Mouse (Mus musculus) cerebellum, adult 2 months (tissue): ENCODE measurements around the gene Gpr61. TPM values are rescaled to one million over a fixed set of nuclear protein-coding genes. Genes with fewer than 3 reads are reported as not detected.

ENCODE experiments used
- DNase-seq, 2 experiments: peaks; one replicate each; pipeline ENCODE4 v3.0.0; 2021
- H3K27ac ChIP-seq: fragments of 200-500 bp; 2 replicates; pipeline ENCODE4 v1.5.1; 2012; ENCODE audit warnings: low read length, control low read depth, inconsistent platforms; ENCODE audit not compliant: insufficient read depth
- H3K27me3 ChIP-seq: fragments of 200-500 bp; 2 replicates; pipeline ENCODE4 v1.6.1; 2012; ENCODE audit warnings: inconsistent platforms, mild to moderate bottlenecking, low read length, moderate library complexity; ENCODE audit not compliant: control insufficient read depth, insufficient read depth
- H3K4me1 ChIP-seq: fragments of 200-500 bp; 2 replicates; pipeline ENCODE4 v1.6.1; 2011; ENCODE audit warnings: low read length; ENCODE audit not compliant: control insufficient read depth, insufficient read depth
- H3K4me3 ChIP-seq: fragments of 200-500 bp; replicated peaks from 2 replicates; pipeline ENCODE3; 2011; ENCODE audit warnings: mild to moderate bottlenecking, low read depth, low read length, control low read depth; ENCODE audit not compliant: insufficient read depth
- CTCF ChIP-seq: fragments of 200-500 bp; IDR thresholded peaks from 2 replicates; pipeline ENCODE4 v1.5.1; 2011; ENCODE audit warnings: low read depth, mild to moderate bottlenecking, control low read depth, low read length, moderate library complexity, borderline replicate concordance; ENCODE audit not compliant: insufficient read depth
- POLR2A ChIP-seq: fragments of 200-500 bp; IDR thresholded peaks from 2 replicates; pipeline ENCODE4 v1.6.1; 2011; ENCODE audit warnings: low read length, control low read depth, borderline replicate concordance; ENCODE audit not compliant: insufficient read depth
- WGBS: fragments of 180-500 bp; shearing (Covaris S2); methylation state at CpG from one replicate; pipeline ENCODE4 v1.1.7; 2018; 5-methylcytosine and 5-hydroxymethylcytosine counted together
- polyA plus RNA-seq: library from polyadenylated mRNA; depleted of rRNA; stranded (reverse); fragments of >200 nt; gene quantifications from 2 replicates; pipeline ENCODE4 v1.2.3, GENCODE M21; 2012; rRNA removed

Gene Gpr61
- polyA plus RNA-seq, result 6.2 and 6.5 TPM in 2 replicates

- peak; percentile 54 to 56 for DNase-seq
- peak within 1 kb of the TSS; percentile 76 for H3K4me3 ChIP-seq
- peak; percentile 37; the same call in 1 of the 2 replicates for TF ChIP-seq POLR2A
- no peak for TF ChIP-seq CTCF
- H3K4me1 ChIP-seq, result peaks cover 6% of the 10 kb centered on the region; the same call in 1 of the 2 replicates
- H3K27ac ChIP-seq, result peak within 1 kb of the TSS; percentile 66
- 38% methylated on average over 4 of the region's 4 CpGs for WGBS
- H3K27me3 ChIP-seq, result no peaks in the 10 kb centered on the region
These were observed at the start of gene Gpr61 for GRCm38 (mm10) chr3:108154656-108155055. Gpr61 (minus strand) TSS chr3:108154882.

DNA sequence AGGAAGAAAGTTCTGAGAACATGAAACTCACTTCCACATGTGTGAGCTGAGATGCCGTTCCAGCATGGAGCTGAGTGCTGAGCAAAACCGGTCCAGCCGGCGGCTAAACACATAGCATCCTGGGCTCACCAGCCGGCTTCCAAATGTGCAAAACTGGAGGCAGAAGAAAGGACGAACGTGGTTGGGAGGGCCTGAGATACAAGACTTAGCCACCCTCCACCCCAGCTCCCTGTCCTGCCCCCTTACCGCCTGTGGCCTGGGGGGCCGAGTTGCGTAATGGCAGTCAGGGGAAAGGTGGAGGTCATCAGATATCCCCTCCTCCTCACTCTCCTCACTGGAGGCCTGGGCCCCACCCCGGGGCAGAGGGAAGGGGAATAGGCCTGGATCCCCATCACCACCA, 49.8 kb upstream of the Gpr61 start:
- DNase-seq, result no peak
- 89% methylated on average over 11 of the region's 11 CpGs for WGBS
- no peaks in the 10 kb centered on the region for H3K27me3 ChIP-seq
- TF ChIP-seq CTCF, result no peak
- peaks cover 26% of the 10 kb centered on the region for H3K4me1 ChIP-seq
- no peak overlapping the region for H3K27ac ChIP-seq
- H3K4me3 ChIP-seq, result no peak overlapping the region

DNA sequence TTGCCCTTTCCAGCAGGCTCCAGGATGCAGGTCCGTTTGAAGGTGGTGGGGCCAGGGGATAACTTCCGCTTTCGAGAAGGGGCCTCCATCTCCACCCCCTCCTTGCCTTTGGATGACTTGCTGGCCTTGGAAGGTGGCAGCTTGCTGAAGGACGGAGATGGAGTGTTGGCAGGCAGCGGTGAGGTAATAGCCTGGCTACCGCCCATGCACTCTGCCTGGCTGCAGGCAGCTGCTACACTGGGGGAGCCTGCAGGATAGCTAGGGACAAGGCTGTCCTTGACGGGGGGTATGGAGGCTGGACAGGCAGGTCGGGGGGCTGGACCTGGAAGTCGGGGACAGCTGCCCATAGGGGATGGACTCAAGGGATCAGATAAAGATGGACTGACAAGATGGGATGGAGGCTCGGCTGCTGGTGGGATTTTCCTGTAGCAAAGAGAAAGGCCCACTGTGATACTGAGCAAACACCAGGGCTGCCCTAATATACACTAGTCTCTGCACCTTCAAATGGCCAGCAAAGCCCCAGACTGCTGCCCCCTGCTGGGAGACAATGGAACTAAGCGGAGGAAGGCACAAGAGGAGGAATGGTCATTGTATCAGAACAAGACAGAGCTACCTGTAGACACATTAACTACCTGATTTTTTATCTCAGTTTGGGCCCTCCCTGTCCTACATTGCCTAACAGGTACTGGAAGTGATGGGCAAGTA, 49.1 kb upstream of the Gpr61 start:
- Histone ChIP-seq H3K27ac (peak overlapping the region; percentile 49), H3K4me1 (peaks cover 26% of the 10 kb centered on the region), H3K4me3 (no peak overlapping the region), H3K27me3 (no peaks in the 10 kb centered on the region)
- 26% methylated on average over 11 of the region's 11 CpGs for WGBS
- peak; percentile 79 for TF ChIP-seq CTCF
- no peak for TF ChIP-seq POLR2A
- DNase-seq, result peak; percentile 84 to 90

DNA sequence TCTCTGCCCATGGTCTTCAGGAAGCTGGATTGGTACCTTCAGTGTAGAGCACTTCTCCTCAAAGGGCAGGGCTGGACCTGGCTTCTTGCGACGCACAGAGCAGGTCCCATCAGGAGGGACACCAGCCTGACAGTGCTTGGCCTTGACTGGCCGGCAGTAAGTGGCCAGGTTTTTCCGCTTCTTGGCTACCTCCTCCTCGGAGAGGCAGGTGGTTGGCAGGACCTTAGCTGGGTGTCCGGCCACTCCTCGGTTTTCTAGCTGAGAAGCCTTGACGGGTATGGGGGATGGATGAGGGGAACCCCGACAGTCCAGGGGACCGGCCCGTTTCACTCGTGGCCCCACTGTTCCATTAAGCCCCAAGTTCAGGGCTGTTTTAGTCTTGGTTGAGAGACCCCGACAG, 48.5 kb upstream of the Gpr61 start:
- H3K4me1 ChIP-seq, result peaks cover 26% of the 10 kb centered on the region
- H3K27ac ChIP-seq, result peak overlapping the region; percentile 49
- WGBS, result 21% methylated on average over 13 of the region's 13 CpGs
- TF ChIP-seq CTCF (no peak), POLR2A (0 out of 2 replicates have a peak, but pooled peaks have one; percentile 13)
- peak; percentile 53 to 59 for DNase-seq
- no peaks in the 10 kb centered on the region for H3K27me3 ChIP-seq
- no peak overlapping the region for H3K4me3 ChIP-seq

GRCm38 (mm10) chr3:108202506-108202905, 47.8 kb upstream of the Gpr61 start:
- H3K27me3 ChIP-seq, result no peaks in the 10 kb centered on the region
- H3K27ac ChIP-seq, result peak overlapping the region; percentile 25; the same call in 1 of the 2 replicates
- DNase-seq, result peak in 1 of 2 experiments; percentile 15

GRCm38 (mm10) chr3:108200329-108201323, 45.9 kb upstream of the Gpr61 start, which contains the start of gene Cyb561d1:
Cyb561d1 (minus strand) TSS chr3:108201212.
- H3K27ac ChIP-seq, result peak within 1 kb of the TSS; percentile 76
- WGBS, result 3% methylated on average over 43 of the region's 44 CpGs
- H3K4me3 ChIP-seq, result peak within 1 kb of the TSS; percentile 96
- H3K4me1 ChIP-seq, result peaks cover 48% of the 10 kb centered on the region
- no peaks in the 10 kb centered on the region for H3K27me3 ChIP-seq
- DNase-seq, result peak; percentile 86 to 90
- TF ChIP-seq CTCF (peak; percentile 25; the same call in 1 of the 2 replicates), POLR2A (peak; percentile 53; the same call in 1 of the 2 replicates)

More at GRCm38 (mm10) chr3:108202506-108202905, 47.8 kb upstream of the Gpr61 start:
- no peak overlapping the region for H3K4me3 ChIP-seq
- TF ChIP-seq CTCF, result no peak
- no peak for TF ChIP-seq POLR2A
- peaks cover 32% of the 10 kb centered on the region for H3K4me1 ChIP-seq

DNA sequence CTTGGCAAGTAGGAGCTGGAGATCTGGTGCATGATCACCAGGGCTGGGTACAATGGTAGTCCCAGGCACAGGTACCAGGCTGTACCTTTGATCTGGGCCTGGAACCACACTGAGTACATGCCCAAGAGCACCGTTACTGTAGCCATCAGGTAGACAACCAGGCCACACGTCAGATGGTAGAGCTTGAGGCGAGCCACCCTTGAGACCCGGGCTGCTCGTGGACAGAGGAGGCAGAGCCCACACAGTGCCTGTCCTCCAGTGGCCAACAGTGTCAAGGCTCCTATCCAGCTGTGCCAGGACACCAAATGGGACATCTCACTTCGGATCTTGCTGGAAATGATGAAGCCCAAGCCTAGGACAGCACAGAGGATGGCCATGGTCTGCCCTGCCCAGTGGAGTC, 44.5 kb upstream of the Gpr61 start:
- Histone ChIP-seq H3K27ac (no peak overlapping the region), H3K4me1 (peaks cover 54% of the 10 kb centered on the region), H3K4me3 (no peak overlapping the region), H3K27me3 (no peaks in the 10 kb centered on the region)
- peak in 1 of 2 experiments; percentile 17 for DNase-seq
- TF ChIP-seq CTCF (no peak), POLR2A (no peak)
- 88% methylated on average over 6 of the region's 6 CpGs for WGBS
